Mouse (Mus musculus) thymus, postnatal 25 days (tissue): ENCODE data around the gene Arhgap15.
"Not testable (repeated sequence)": the region's sequence is repeated elsewhere in the genome, so short reads cannot be mapped to it uniquely, and the experiment has no call there.

Experiments
- DNase-seq: peaks from one replicate; pipeline ENCODE4 v3.0.0; 2022

Arhgap15 gene

DNA sequence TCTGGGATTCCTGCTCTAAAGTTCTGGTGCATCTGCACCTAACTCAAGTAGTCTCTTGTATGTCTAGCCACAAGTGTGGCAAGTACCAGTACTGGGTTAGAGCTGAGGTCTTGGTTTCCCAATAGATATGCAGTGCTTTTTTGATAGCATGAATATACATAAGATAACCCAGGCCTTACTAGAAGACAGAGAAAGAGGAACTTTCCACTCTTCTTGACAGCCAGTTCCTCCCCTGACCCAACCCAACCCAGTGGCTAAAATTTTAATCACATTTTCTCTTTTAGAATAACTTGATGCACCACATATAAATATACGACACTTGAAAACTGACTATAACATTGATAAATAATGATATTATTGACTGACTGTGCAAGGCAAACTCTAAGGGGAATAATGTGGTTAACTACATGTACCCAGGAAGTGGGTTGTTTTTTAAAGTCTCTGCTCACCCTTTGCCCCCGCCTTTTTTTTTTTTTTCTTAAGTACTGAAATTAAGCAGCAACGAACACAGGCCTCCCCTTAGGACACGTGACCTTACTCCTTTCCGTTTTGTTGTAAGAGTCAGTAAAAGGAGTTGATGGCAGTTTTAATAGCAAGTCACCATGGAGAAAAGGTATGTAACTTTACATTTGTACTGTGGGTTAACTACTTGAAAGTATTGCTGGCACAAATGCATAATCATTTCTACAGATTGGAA is at the start of gene Arhgap15:
Gene Arhgap15, plus strand, starts transcription at position 538 of the 697 bp plus-strand sequence.
- peak; percentile 36 for DNase-seq

DNA sequence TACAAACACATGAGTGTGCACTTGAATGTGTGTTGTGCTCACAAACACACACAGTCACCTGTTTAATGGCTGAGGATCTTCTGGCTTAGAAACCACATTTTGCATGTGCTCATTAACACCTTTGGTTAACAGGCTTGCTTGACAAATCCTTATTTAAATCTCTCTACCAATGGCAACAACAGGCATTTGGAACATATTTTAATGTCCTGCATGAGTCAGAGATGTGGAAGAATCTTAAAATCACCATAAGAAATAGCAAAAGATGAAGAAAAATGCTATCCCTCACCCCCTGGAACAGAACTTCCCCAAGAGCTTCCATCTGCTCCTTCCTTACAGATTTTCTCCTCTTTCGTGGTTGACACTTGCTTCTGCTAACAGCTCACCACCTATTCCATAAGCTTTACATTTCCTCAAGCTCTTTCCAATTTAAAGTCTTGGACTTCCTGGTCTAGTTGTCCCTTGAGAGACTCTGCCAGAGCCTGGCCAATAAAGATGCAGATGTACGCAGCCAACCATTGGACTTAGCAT is 35.9 kb upstream of the Arhgap15 start:
- no peak for DNase-seq

DNA sequence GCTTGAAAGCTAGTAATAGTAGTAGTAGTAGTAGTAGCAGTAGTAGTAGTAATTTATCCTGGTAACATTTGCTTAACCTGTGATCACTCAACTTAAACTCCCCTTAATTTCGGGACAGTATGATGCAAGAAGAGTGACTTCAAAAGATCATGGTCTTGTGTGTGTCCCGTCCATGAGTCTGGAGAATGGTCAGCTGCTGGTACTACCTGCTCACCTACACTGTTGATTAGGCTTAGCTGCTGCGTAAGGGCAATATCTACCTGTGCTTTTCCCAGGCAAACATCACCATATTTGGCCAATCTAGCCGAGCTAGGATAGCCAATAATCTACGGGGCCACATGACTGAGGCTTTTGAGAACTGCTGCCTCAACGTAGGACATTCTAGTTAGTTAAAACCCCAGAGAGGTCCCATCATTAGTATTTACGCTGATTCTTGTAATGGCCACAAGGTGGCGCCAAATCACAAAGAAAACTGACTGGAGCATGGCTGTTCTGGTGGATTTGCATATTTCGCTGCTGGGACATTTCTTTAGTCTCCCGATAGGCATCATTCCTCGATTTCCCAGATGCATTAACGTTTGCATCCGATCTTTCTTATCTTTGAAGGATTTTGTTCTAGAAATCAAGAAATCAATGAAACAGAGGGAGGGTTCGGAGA is 26.0 kb upstream of the Arhgap15 start:
- peak; percentile 64 for DNase-seq

DNA sequence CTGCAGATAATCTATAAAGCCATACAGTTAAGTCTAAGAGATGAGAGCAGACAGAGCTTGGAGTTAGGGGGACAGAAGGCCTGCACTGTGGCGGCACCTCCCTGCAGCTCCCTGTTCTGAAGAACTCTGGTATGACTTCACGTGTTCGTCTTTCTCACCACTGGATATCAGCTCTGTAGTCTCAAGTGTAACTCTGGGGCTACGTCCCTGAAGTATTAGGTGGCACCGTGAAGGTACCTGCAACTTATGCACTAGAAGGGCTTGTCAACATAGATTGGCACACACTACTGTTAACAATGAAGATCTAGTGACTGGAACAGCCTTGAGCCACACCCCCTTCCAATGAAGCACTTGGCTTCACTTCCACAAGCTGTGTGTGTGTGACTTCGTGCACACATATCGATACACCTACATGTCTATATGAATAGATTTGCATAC is 25.5 kb upstream of the Arhgap15 start:
- no peak for DNase-seq

DNA sequence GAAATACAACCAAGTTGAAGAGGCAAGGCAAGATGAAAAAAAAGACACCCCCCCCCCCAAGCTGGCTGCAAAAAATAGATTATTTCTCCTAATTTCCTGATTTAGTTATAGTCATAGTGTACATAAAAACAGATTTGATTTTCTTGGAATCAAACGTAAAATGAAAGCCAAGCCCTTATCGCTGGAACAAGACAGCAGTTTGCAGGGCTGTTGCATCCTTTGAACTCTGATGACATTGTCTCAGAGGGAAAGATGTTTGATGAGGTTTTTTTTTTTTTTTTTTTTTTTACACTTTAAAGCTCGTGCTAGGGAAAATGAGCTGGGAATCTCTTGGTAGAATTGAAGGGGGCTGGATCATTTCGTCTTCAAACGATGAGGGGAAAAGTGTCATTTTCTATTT is 21.4 kb upstream of the Arhgap15 start:
- DNase-seq = no peak

DNA sequence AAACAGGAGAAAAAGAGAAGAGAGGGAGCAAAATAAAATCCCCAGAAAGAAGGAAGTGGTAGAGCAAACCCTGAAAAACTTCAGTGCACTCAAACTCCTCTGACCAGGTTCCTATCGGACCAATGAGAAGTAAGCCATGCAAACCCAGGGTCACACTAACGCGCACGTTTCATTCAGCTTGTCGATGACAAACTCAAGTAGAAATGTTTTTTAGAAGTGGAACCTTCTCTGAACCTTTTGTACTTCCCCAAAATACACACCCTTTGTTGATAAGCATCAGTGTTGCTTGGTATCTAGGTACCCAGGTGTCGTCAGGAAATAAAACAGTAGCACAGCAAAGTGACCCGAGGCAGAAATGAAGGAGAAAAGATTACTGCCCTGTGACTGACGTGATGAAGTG is 20.9 kb upstream of the Arhgap15 start:
- peak; percentile 45 for DNase-seq

DNA sequence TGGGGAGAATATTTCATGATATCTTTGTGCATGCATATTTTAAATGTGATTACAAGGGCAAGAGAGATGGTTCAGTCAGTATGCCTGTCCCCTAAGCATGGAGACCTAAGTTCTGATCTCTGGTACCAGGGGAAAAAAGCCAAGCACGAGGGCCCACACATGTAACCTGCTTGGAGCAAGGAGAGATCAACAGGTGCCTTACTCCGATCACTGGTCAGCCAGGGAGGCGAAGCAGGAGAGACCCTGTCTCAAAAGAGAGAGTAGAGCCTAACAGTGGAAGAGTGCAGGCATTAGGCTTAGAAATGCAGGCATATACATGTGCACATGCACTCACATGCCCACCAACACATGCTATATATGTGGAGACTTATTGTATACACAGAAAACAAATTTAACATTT is 19.8 kb upstream of the Arhgap15 start:
- no peak for DNase-seq

DNA sequence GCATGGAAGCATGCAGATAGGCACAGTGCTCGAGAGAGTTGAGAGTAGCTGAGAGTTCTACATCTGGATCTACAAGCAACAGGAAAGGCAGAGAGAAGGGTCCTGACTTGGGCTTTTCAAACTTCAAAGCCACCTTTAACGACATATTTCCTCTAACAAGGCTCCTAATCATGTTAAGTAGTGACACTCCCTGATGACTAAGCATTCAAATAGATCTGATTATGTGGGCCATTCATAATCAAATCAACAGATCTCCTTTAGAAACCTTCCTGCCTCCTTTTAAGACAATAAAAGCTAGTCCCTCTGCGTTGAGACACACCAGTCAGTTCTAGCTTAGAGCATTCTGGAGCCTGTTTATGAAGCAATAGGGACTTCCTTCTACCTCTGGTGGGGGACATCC is 16.2 kb upstream of the Arhgap15 start:
- DNase-seq = no peak

DNA sequence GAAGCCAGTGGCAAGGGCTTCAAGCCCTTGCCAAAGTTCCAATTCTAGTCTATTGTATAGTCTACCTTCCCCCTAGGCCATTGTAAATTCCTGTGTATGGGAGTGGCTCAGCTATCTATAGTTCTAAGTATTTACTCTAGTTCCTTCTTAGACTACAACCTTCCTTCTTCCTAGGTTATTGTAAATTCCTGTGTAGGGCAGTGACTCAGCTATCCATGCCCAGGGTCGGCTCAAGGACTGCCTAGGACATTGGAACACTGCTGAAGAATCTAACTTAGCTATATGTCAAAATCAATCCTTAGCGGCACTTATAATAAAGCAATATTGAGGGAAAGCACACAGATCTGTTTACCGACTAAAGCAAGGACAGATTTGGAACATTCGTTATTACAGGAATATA is 13.6 kb upstream of the Arhgap15 start:
- DNase-seq = not testable (repeated sequence)

DNA sequence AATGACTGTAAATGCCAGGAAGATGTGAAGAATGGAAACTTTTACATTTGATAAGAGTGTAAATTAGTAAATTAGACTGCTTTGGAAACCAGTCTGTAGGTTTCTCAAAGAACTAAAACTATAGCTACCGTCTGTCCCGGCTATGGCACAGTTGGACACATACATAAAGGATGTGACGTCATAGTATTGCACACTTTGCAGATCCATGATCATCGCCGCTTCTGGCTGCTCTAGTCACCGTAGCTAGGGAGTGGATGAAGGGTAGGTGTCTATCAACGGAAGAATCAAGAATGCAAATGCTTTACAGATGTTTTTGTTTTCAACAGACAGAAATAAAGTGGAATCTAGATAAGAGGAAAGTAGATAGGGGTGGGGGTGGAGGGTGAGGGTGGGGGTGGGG is 11.1 kb upstream of the Arhgap15 start:
- DNase-seq = peak; percentile 15

DNA sequence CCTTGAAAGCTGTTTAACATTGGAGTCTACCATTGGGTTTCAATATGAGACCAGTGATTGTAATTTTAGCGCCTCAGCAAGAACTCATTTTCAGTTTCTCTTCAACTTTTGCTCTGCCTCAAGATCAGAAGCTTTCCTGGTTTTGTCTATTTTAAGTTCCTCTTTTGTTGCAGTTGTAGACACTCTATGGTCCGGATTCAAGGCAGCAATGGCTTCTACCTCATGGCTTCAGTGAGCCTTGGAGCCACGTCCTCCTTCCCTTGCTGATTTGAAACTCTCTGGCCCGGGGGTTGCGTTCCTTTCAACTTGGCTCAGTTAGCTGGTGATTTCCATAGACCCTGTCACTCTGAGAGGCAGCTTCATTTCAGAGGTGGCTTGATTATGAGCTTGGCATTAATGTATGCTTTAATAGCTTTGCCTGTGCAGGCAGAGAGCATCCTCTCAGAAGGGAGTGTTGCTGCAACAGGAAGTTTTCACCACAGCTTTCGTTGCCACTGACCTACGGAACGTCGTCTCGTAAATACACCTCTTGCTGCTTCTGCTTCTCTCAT is 10.0 kb upstream of the Arhgap15 start:
- DNase-seq = peak; percentile 55

DNA sequence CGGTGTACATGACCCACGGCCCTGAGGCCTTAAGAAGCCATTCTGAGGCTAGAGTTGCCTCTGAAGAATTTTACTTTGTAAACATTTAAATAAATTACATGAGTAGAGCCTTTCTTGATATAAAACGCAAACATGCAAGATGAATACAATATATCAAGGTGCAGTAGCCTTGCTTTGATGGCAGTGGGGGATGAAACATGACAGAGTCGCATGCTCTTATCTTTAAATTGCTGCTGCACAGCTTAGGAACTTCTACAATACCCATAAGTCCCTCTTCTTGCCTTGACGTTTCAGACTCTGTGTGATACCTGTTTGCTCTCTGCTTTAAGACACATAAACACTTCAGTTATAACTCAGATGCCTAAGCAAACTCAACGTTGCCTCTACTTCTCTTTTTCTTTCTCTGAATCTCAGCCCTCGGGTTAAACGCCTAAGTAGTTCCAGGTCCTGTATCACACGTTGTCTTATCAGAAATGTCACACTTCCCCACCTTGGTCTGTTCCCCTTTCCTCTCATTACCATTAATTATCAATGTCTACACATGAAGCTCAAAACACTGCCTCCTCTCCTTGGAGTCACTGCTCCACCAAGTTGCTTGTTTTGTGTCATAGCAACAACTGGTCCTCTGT is 9.3 kb upstream of the Arhgap15 start:
- no peak for DNase-seq

DNA sequence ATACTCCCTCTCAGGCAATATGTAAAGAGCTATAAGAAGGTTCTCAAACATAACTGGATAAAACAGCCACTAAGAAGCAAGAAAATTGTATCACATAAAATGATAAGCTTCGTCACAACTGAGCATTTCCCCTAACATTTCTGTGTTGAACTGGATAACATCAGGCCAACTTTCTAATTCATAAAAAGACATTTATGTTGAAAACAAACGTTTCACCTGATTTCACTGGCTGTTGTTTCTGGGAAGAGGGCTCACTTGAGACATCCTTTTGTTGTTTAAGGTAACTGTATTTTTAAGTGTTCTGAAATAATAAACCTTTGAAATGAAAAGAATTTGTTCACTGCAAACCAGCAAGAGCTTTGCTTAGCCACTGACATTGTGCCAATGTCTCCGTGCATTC is 697 bp downstream of the Arhgap15 start:
- DNase-seq = no peak

DNA sequence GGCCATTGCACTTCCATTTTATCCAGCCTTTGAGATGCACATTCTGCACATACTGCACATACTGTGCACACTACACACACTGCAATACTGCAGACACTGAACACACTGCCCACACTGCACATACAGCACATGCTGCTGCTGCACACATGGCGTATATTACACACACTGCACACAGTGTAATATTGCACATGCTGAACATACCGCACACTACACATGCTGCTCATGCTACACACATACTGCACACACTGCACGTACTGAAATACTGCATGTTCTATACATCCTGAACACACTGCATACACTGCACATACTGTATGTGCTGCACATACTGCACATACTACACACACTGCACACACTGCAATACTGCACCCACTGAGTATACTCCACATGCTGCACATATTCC is 7.3 kb downstream of the Arhgap15 start:
- no peak for DNase-seq

DNA sequence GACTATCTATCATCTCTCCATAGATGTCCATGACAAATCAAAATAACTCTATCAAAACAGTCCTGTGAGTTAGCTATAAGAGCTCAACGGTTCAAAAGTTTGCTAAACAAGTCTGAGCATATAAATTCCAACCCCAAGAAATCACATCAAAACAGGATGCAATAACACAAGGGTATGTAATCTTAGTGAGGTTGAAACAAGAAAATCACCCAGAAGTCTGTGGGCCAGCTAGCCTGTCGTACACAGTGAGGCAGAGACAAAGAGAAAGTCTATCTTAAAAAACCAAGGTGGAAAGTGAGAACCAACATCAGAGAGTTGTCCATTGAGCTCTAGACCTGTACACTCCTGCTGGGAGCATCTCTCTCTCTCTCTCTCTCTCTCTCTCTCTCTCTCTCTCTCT is 8.0 kb downstream of the Arhgap15 start:
- no peak for DNase-seq

DNA sequence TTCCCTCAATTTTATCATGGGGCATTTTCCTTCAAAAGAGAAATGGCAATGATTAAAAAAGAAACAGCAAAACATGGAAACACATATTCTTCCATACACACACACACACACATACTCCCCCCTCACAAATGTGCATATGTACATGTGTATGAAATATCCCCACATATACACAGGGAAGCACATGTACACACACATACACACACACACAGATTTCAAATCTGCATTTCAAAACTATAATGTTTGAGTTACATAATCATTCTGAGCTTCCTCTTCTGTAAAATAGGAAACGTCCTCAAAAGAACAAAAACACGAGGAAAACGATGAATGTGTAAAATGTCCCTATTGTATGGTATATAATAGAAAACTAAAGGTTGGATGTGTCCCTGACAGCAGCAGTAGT is 13.1 kb downstream of the Arhgap15 start:
- DNase-seq = no peak

DNA sequence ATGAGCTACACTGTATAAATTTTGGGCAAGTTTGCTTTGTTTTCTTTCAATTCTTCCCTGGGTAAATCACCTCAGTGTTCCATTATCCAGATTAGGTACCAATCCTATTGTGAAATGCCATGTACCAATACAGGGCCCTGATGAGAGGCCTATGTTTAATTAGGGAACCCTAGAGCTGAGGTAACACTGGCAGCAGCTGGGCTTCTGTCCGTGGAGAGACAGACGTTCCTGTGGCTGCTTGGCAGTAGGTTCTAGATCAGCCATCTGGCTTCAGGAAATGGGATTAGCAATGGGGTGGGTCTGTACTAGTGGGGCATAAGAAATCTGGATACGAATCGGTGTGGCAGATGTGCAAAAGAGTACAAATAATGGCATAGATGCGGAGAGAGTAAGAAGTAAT is 14.7 kb downstream of the Arhgap15 start:
- no peak for DNase-seq

DNA sequence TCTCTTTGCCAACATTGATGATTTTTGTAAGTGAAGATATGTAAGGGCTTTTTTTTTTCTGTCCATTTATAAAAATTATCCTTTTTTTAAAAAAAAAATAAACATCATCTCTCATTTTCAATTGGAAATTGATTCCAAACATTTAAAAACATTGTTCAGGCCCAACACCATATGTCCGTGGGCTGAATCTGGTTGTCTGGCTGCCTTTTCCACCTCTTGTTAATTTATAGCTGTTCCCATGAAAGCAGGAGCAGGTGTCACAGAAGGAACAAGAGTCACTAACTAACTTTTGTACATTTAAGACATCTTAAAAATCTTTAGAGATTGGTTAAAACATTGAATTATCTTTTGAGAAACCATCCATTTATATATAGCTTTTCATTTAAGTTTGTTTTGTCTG is 15.8 kb downstream of the Arhgap15 start:
- DNase-seq = no peak

DNA sequence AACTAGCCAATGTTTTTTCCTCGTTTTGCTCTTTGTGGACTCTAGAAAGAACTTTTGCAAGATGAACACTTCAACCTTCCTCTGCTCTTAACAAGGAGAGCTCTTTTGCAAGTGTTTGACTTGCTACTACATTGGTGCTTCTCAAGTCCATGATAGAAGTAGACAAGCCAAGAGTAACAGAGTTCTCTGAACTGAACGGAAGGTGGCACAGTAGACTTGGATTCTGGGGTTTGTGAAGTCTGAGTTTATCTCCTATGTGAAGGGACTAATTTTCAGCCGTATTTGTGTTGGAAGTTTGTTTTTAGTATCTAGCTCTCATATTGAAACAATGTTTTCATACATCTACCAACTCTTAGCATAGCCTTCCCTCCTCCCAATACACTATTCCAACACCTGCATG is 17.6 kb downstream of the Arhgap15 start:
- no peak for DNase-seq

DNA sequence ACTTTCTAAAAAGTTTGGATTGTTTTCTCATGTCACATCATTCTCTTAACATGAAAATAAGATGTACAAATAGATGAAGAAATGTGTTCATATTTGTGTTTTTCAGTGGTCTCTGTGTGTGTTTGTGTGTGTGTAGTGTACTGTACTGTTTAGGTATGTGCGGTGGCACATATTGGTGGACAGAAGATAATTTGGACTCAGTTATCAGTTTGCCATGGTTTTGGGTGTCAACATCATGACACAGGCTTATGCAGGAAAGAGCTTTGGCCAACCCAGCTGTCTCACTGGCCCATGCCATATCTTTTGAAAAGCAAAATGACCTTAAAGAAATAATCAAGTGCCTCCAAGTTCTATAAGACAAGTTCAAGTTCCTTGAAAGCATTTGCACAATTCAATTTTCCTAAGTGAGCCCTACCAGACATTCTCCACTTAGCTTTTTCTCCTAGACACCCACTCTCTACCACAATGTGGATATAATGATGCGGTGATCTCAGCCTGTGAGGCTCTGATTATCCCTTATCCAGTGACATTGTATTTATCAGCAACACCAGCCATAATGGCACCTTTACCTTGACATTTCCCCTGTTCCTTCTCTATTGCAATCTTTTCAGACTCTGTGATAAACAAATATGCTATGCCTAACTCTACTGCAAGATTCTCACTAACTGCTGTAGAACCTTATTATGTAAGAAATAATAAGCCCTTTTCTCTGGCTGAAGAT is 21.4 kb downstream of the Arhgap15 start:
- DNase-seq = no peak

DNA sequence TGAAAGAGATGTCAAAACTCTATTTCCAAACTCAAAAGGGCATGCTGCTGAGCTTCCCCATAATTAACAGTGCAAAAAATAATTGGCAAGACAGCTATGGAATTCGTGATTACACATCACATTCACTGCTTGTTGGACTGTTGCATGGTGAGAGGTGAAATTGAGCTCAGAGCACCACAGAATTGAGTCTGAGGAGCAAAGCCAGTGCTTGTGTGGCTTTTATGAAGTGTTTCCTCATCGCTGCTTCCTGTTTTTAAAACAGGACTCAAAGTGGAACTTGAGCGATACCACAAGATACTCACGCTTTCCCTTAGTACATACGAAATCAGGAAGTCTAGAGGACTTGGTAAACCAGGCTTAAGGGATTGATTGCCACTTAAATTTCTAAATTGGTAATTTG is 24.0 kb downstream of the Arhgap15 start:
- peak; percentile 24 for DNase-seq

DNA sequence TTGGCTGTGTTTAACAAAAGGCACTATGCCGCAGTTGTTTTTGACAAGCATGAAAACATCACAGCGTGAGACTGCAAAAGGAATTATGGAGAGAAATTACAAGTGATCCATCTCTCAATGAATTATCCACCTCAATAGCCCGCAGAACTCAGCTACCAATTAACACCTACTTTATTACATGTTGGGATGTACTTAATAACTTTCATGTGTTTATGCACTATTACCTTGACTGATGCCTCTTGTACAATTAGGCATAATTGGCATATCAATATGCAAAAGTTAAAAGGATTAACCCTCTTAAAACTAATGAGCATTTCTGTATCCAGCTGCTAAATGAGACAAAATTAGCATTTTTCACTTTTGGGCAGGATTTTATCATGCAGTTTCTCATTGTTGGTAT is 33.5 kb downstream of the Arhgap15 start:
- DNase-seq = no peak
